Mouse (Mus musculus): ENCODE data around the gene Arpc2. TPM values are rescaled to one million over a fixed set of nuclear protein-coding genes. Genes with fewer than 3 reads are reported as not detected.

Gene Arpc2
- total and polyA plus RNA-seq, 3 experiments = 108 to 423 (median 141) TPM

- no peak for DNase-seq (ENCODE audit: low read depth, low spot score)
- no peaks in the 10 kb centered on the region for H3K9me3 ChIP-seq (replicated peaks; ENCODE audit: insufficient read depth, low read length)
- peaks cover 0 to 12% of the 10 kb centered on the region in 2 experiments for H3K36me3 ChIP-seq (ENCODE audit: control insufficient read depth in 1 of 2, insufficient read depth in 2 of 2, low read length in 2 of 2)
- peaks cover 12 to 22% of the 10 kb centered on the region in 2 experiments for H3K4me1 ChIP-seq (ENCODE audit: control insufficient read depth in 1 of 2, insufficient read depth in 2 of 2, low read length in 2 of 2)
- TF ChIP-seq MAX (IDR thresholded peaks at IDR 0.05; ENCODE audit: low read length) (no peak), TCF12 (IDR thresholded peaks at IDR 0.05; ENCODE audit: low read depth, low read length) (no peak), NELFE (IDR thresholded peaks at IDR 0.05; ENCODE audit: low read depth, low read length) (no peak), BHLHE40 (IDR thresholded peaks at IDR 0.05; ENCODE audit: borderline replicate concordance, low read depth, low read length) (no peak), MAZ (IDR thresholded peaks at IDR 0.05; ENCODE audit: low read depth, low read length) (no peak), POLR2A (IDR thresholded peaks at IDR 0.05; ENCODE audit: control insufficient read depth in 1 of 2, insufficient read depth in 1 of 2, low read depth in 1 of 2, low read length in 2 of 2, poor library complexity in 1 of 2) (no peak), CTCF (IDR thresholded peaks at IDR 0.05 in 2 of 3, conservative IDR thresholded peaks at IDR 0.05 in 1 of 3; ENCODE audit: control insufficient read depth in 1 of 3, insufficient read depth in 1 of 3, low read depth in 2 of 3, low read length in 3 of 3, poor library complexity in 1 of 3, severe bottlenecking in 1 of 3) (no peak), KAT2A (conservative IDR thresholded peaks at IDR 0.05; ENCODE audit: low read depth, low read length) (no peak), ZMIZ1 (IDR thresholded peaks at IDR 0.05; ENCODE audit: low read depth, low read length) (no peak), GABPA (IDR thresholded peaks at IDR 0.05; ENCODE audit: low read depth, low read length) (no peak)
- no peaks in the 10 kb centered on the region for H3K27me3 ChIP-seq (ENCODE audit: control insufficient read depth in 1 of 2, insufficient read depth in 2 of 2, low read length in 2 of 2)
- H3K9ac ChIP-seq (ENCODE audit: control insufficient read depth, low read depth, low read length, poor library complexity, severe bottlenecking) = no peak overlapping the region
- no peak overlapping the region for H3K27ac ChIP-seq (ENCODE audit: control insufficient read depth, low read depth, low read length)
- H3K79me2 ChIP-seq (ENCODE audit: control insufficient read depth, insufficient read depth, low read length, poor library complexity) = no peaks in the 10 kb centered on the region; the same call in 1 of the 2 replicates
- H3K4me3 ChIP-seq (ENCODE audit: control insufficient read depth in 1 of 2, insufficient read depth in 1 of 2, low read depth in 2 of 2, low read length in 2 of 2) = no peak overlapping the region
These were observed 56.6 kb downstream of the Arpc2 start for GRCm38 (mm10) chr1:74292331-74293020.

- Histone ChIP-seq H3K9me3 (replicated peaks; ENCODE audit: insufficient read depth, low read length) (no peaks in the 10 kb centered on the region), H3K36me3 (ENCODE audit: control insufficient read depth in 1 of 2, insufficient read depth in 2 of 2, low read length in 2 of 2) (peaks cover 0 to 10% of the 10 kb centered on the region in 2 experiments), H3K27ac (ENCODE audit: control insufficient read depth, low read depth, low read length) (no peak overlapping the region), H3K4me3 (ENCODE audit: control insufficient read depth in 1 of 2, insufficient read depth in 1 of 2, low read depth in 2 of 2, low read length in 2 of 2) (no peak overlapping the region), H3K27me3 (ENCODE audit: control insufficient read depth in 1 of 2, insufficient read depth in 2 of 2, low read length in 2 of 2) (no peaks in the 10 kb centered on the region), H3K9ac (ENCODE audit: control insufficient read depth, low read depth, low read length, poor library complexity, severe bottlenecking) (no peak overlapping the region), H3K4me1 (ENCODE audit: control insufficient read depth in 1 of 2, insufficient read depth in 2 of 2, low read length in 2 of 2) (peaks cover 12 to 22% of the 10 kb centered on the region in 2 experiments), H3K79me2 (ENCODE audit: control insufficient read depth, insufficient read depth, low read length, poor library complexity) (peaks cover 2% of the 10 kb centered on the region)
- no peak for TF ChIP-seq SIN3A (IDR thresholded peaks at IDR 0.05; ENCODE audit: low read length)
- no peak for TF ChIP-seq TCF12 (IDR thresholded peaks at IDR 0.05; ENCODE audit: low read depth, low read length)
- no peak for TF ChIP-seq GATA1 (IDR thresholded peaks at IDR 0.05; ENCODE audit: low read depth, low read length)
- TF ChIP-seq MAZ (IDR thresholded peaks at IDR 0.05; ENCODE audit: low read depth, low read length) = no peak
- TF ChIP-seq POLR2A (IDR thresholded peaks at IDR 0.05; ENCODE audit: control insufficient read depth in 1 of 2, insufficient read depth in 1 of 2, low read depth in 1 of 2, low read length in 2 of 2, poor library complexity in 1 of 2) = no peak
- TF ChIP-seq NELFE (IDR thresholded peaks at IDR 0.05; ENCODE audit: low read depth, low read length) = no peak
- no peak for TF ChIP-seq NRF1 (IDR thresholded peaks at IDR 0.05; ENCODE audit: insufficient read depth, low read depth, low read length, poor library complexity, severe bottlenecking)
- TF ChIP-seq RCOR1 (IDR thresholded peaks at IDR 0.05; ENCODE audit: low read depth, low read length) = no peak
- TF ChIP-seq CTCF (IDR thresholded peaks at IDR 0.05 in 2 of 3, conservative IDR thresholded peaks at IDR 0.05 in 1 of 3; ENCODE audit: control insufficient read depth in 1 of 3, insufficient read depth in 1 of 3, low read depth in 2 of 3, low read length in 3 of 3, poor library complexity in 1 of 3, severe bottlenecking in 1 of 3) = no peak
- no peak for TF ChIP-seq POLR2AphosphoS5 (IDR thresholded peaks at IDR 0.05; ENCODE audit: borderline replicate concordance, low read depth, low read length)
- TF ChIP-seq SMC3 (IDR thresholded peaks at IDR 0.05; ENCODE audit: low read depth, low read length) = no peak
- no peak for TF ChIP-seq MYB (IDR thresholded peaks at IDR 0.05; ENCODE audit: low read depth, low read length)
- TF ChIP-seq UBTF (IDR thresholded peaks at IDR 0.05; ENCODE audit: borderline replicate concordance, insufficient read depth, low read depth, low read length) = no peak
- no peak for TF ChIP-seq MEF2A (IDR thresholded peaks at IDR 0.05; ENCODE audit: extremely low read depth, insufficient replicate concordance, low read depth, low read length, poor library complexity, severe bottlenecking)
- TF ChIP-seq MXI1 (IDR thresholded peaks at IDR 0.05; ENCODE audit: low read depth, low read length) = no peak
- TF ChIP-seq CHD2 (IDR thresholded peaks at IDR 0.05; ENCODE audit: low read length) = no peak
- TF ChIP-seq CHD1 (IDR thresholded peaks at IDR 0.05; ENCODE audit: low read depth, low read length) = no peak
- TF ChIP-seq RAD21 (IDR thresholded peaks at IDR 0.05; ENCODE audit: low read depth, low read length) = no peak
- no peak for TF ChIP-seq POLR2AphosphoS2 (IDR thresholded peaks at IDR 0.05; ENCODE audit: low read length)
- no peak for DNase-seq (ENCODE audit: low read depth, low spot score)
These were observed 57.5 kb downstream of the Arpc2 start for GRCm38 (mm10) chr1:74293306-74293960.

All from MEL (cell line).